In genomic region chr17:24415011-24415410, GRCm38 (mm10) we compare ENCODE assay signal across 8 mouse cellular contexts. TPM values are rescaled to one million over a fixed set of nuclear protein-coding genes. Genes with fewer than 3 reads are reported as not detected.
DNase-seq lines count a peak whose midpoint lies in the region; ATAC-seq and TF ChIP-seq lines count a peak whose summit lies in the region.

No protein-coding gene starts in this region.

- H3K4me1 ChIP-seq in lung, embryonic 14.5 days (ENCODE audit: insufficient read depth) = 0 out of 2 replicates have a peak, but pooled peaks cover 3% of the 10 kb centered on the region
- H3K4me1 ChIP-seq in embryonic facial prominence, embryonic 15.5 days = peaks cover 32% of the 10 kb centered on the region
- H3K4me1 ChIP-seq in limb, embryonic 11.5 days (ENCODE audit: control insufficient read depth, insufficient read depth, low read length) = peaks cover 5% of the 10 kb centered on the region; the same call in 1 of the 2 replicates
- H3K4me1 ChIP-seq in neural tube, embryonic 15.5 days = peaks cover 42% of the 10 kb centered on the region

- H3K9me3 ChIP-seq in lung, embryonic 14.5 days (ENCODE audit: low read depth, low read length) = no peaks in the 10 kb centered on the region
- H3K9me3 ChIP-seq in embryonic facial prominence, embryonic 15.5 days (replicated peaks) = no peaks in the 10 kb centered on the region
- H3K9me3 ChIP-seq in limb, embryonic 11.5 days (ENCODE audit: control insufficient read depth, low read length) = no peaks in the 10 kb centered on the region
- H3K9me3 ChIP-seq in neural tube, embryonic 15.5 days (replicated peaks) = no peaks in the 10 kb centered on the region

- peaks cover 50% of the 10 kb centered on the region for H3K36me3 ChIP-seq in lung, embryonic 14.5 days (ENCODE audit: insufficient read depth)
- peaks cover 45% of the 10 kb centered on the region for H3K36me3 ChIP-seq in embryonic facial prominence, embryonic 15.5 days
- H3K36me3 ChIP-seq in limb, embryonic 11.5 days (ENCODE audit: control insufficient read depth, insufficient read depth, low read length) = peaks cover 22% of the 10 kb centered on the region
- peaks cover 46% of the 10 kb centered on the region for H3K36me3 ChIP-seq in neural tube, embryonic 15.5 days

- no peak for ATAC-seq in lung, embryonic 14.5 days (ENCODE audit: insufficient read depth)
- no peak; the same call in 1 of the 2 replicates for ATAC-seq in embryonic facial prominence, embryonic 15.5 days (ENCODE audit: insufficient number of reproducible peaks, low FRiP score, low TSS enrichment, low read depth)
- ATAC-seq in limb, embryonic 11.5 days (ENCODE audit: insufficient number of reproducible peaks, low FRiP score, low TSS enrichment, low read depth) = no peak
- 0 out of 2 replicates have a peak, but pooled peaks have one; percentile 9 for ATAC-seq in neural tube, embryonic 15.5 days (ENCODE audit: low FRiP score)
- ATAC-seq in frontal cortex, adult (ENCODE audit: low TSS enrichment) = no peak

- no peaks in the 10 kb centered on the region for H3K27me3 ChIP-seq in lung, embryonic 14.5 days (ENCODE audit: insufficient read depth, low read length)
- H3K27me3 ChIP-seq in embryonic facial prominence, embryonic 15.5 days = no peaks in the 10 kb centered on the region
- H3K27me3 ChIP-seq in limb, embryonic 11.5 days (ENCODE audit: control insufficient read depth, insufficient read depth, low read length) = no peaks in the 10 kb centered on the region
- H3K27me3 ChIP-seq in neural tube, embryonic 15.5 days (replicated peaks) = no peaks in the 10 kb centered on the region

- under 1% methylated on average over 21 of the region's 21 CpGs for WGBS in lung, embryonic 14.5 days
- under 1% methylated on average over 21 of the region's 21 CpGs for WGBS in embryonic facial prominence, embryonic 15.5 days
- under 1% methylated on average over 21 of the region's 21 CpGs for WGBS in limb, embryonic 11.5 days
- WGBS in neural tube, embryonic 15.5 days = under 1% methylated on average over 21 of the region's 21 CpGs

- H3K9ac ChIP-seq in lung, embryonic 14.5 days = peak overlapping the region; percentile 84
- H3K9ac ChIP-seq in embryonic facial prominence, embryonic 15.5 days = peak overlapping the region; percentile 84
- peak overlapping the region; percentile 92 for H3K9ac ChIP-seq in limb, embryonic 11.5 days (ENCODE audit: low read length)
- peak overlapping the region; percentile 74 for H3K9ac ChIP-seq in neural tube, embryonic 15.5 days (replicated peaks)

- H3K4me2 ChIP-seq in lung, embryonic 14.5 days = peak overlapping the region; percentile 87
- H3K4me2 ChIP-seq in embryonic facial prominence, embryonic 15.5 days (replicated peaks) = peak overlapping the region; percentile 79
- peak overlapping the region; percentile 76 for H3K4me2 ChIP-seq in limb, embryonic 11.5 days (ENCODE audit: low read depth, severe bottlenecking)
- peak overlapping the region; percentile 94 for H3K4me2 ChIP-seq in neural tube, embryonic 15.5 days

- no peak for TF ChIP-seq CTCF in lung, embryonic 14.5 days (IDR thresholded peaks at IDR 0.05; ENCODE audit: low read depth)

- H3K27ac ChIP-seq in lung, embryonic 14.5 days (ENCODE audit: low read depth) = peak overlapping the region; percentile 96
- peak overlapping the region; percentile 96 for H3K27ac ChIP-seq in embryonic facial prominence, embryonic 15.5 days (replicated peaks)
- H3K27ac ChIP-seq in limb, embryonic 11.5 days (replicated peaks; ENCODE audit: low read depth, low read length) = peak overlapping the region; percentile 85; the same call in 1 of the 2 replicates
- H3K27ac ChIP-seq in neural tube, embryonic 15.5 days (replicated peaks) = peak overlapping the region; percentile 89

- no peak for DNase-seq in lung, embryonic 14.5 days
- no peak for DNase-seq in lung, postnatal 4 days
- no peak for DNase-seq in limb, embryonic 11.5 days (ENCODE audit: low spot score)
- no peak for DNase-seq in kidney, adult 8-10 months
- DNase-seq in frontal cortex, postnatal 25 days (ENCODE audit: low spot score in 2 of 2) = no peak

- H3K4me3 ChIP-seq in lung, embryonic 14.5 days (ENCODE audit: low read depth, low read length) = peak overlapping the region; percentile 73
- peak overlapping the region; percentile 78 for H3K4me3 ChIP-seq in embryonic facial prominence, embryonic 15.5 days (replicated peaks)
- peak overlapping the region; percentile 91 for H3K4me3 ChIP-seq in limb, embryonic 11.5 days (ENCODE audit: low read depth, low read length)
- peak overlapping the region; percentile 71 for H3K4me3 ChIP-seq in neural tube, embryonic 15.5 days (replicated peaks)

RNA-seq across cellular contexts. Expression of gene Rnps1, which starts 0.6 kb away (rescaled TPM):
- polyA plus RNA-seq in lung, embryonic 14.5 days (2014; fragmentation: Nextera tagmentation; extraction: Ambion mirVana) = 282 and 292 TPM in 2 replicates
- polyA plus RNA-seq in embryonic facial prominence, embryonic 15.5 days (2015; fragmentation: Nextera tagmentation; extraction: Ambion mirVana) = 253 and 275 TPM in 2 replicates
- polyA plus RNA-seq in limb, embryonic 11.5 days (2014; fragmentation: Nextera tagmentation; extraction: Ambion mirVana) = 409 and 410 TPM in 2 replicates
- 289 and 293 TPM in 2 replicates for polyA plus RNA-seq in neural tube, embryonic 15.5 days (2015; fragmentation: Nextera tagmentation; extraction: Ambion mirVana)

RNA-seq across cellular contexts. Expression of gene Eci1, which starts 11.4 kb away (rescaled TPM):
- polyA plus RNA-seq in lung, embryonic 14.5 days (2014; fragmentation: Nextera tagmentation; extraction: Ambion mirVana) = 79.8 and 80.8 TPM in 2 replicates
- 70.0 and 71.2 TPM in 2 replicates for polyA plus RNA-seq in embryonic facial prominence, embryonic 15.5 days (2015; fragmentation: Nextera tagmentation; extraction: Ambion mirVana)
- polyA plus RNA-seq in limb, embryonic 11.5 days (2014; fragmentation: Nextera tagmentation; extraction: Ambion mirVana) = 90.0 and 91.7 TPM in 2 replicates
- polyA plus RNA-seq in neural tube, embryonic 15.5 days (2015; fragmentation: Nextera tagmentation; extraction: Ambion mirVana) = 51.5 and 58.8 TPM in 2 replicates

RNA-seq across cellular contexts. Expression of gene Dnase1l2, which starts 27.9 kb away (rescaled TPM):
- 1.8 and 2.6 TPM in 2 replicates for polyA plus RNA-seq in lung, embryonic 14.5 days (2014; fragmentation: Nextera tagmentation; extraction: Ambion mirVana)
- polyA plus RNA-seq in embryonic facial prominence, embryonic 15.5 days (2015; fragmentation: Nextera tagmentation; extraction: Ambion mirVana) = 13.0 and 17.2 TPM in 2 replicates
- polyA plus RNA-seq in limb, embryonic 11.5 days (2014; fragmentation: Nextera tagmentation; extraction: Ambion mirVana) = 1.7 and 2.4 TPM in 2 replicates
- polyA plus RNA-seq in neural tube, embryonic 15.5 days (2015; fragmentation: Nextera tagmentation; extraction: Ambion mirVana) = 5.4 and 8.7 TPM in 2 replicates

RNA-seq across cellular contexts. Expression of gene E4f1, which starts 55.1 kb away (rescaled TPM):
- 22.3 and 25.2 TPM in 2 replicates for polyA plus RNA-seq in lung, embryonic 14.5 days (2014; fragmentation: Nextera tagmentation; extraction: Ambion mirVana)
- 37.0 and 39.8 TPM in 2 replicates for polyA plus RNA-seq in embryonic facial prominence, embryonic 15.5 days (2015; fragmentation: Nextera tagmentation; extraction: Ambion mirVana)
- 23.9 and 26.3 TPM in 2 replicates for polyA plus RNA-seq in limb, embryonic 11.5 days (2014; fragmentation: Nextera tagmentation; extraction: Ambion mirVana)
- 46.3 and 49.5 TPM in 2 replicates for polyA plus RNA-seq in neural tube, embryonic 15.5 days (2015; fragmentation: Nextera tagmentation; extraction: Ambion mirVana)

RNA-seq across cellular contexts. Expression of gene Pgp, which starts 55.2 kb away (rescaled TPM):
- polyA plus RNA-seq in lung, embryonic 14.5 days (2014; fragmentation: Nextera tagmentation; extraction: Ambion mirVana) = 57.9 and 60.2 TPM in 2 replicates
- polyA plus RNA-seq in embryonic facial prominence, embryonic 15.5 days (2015; fragmentation: Nextera tagmentation; extraction: Ambion mirVana) = 48.9 and 50.6 TPM in 2 replicates
- polyA plus RNA-seq in limb, embryonic 11.5 days (2014; fragmentation: Nextera tagmentation; extraction: Ambion mirVana) = 64.1 and 67.3 TPM in 2 replicates
- 76.1 and 79.7 TPM in 2 replicates for polyA plus RNA-seq in neural tube, embryonic 15.5 days (2015; fragmentation: Nextera tagmentation; extraction: Ambion mirVana)
